Mouse (Mus musculus) cerebellum, adult 9-11 months (tissue): ENCODE measurements around the gene Acvr1b.

Experiments used
- DNase-seq: peaks from one replicate; pipeline ENCODE4 v3.0.0; 2022

Acvr1b gene

DNA sequence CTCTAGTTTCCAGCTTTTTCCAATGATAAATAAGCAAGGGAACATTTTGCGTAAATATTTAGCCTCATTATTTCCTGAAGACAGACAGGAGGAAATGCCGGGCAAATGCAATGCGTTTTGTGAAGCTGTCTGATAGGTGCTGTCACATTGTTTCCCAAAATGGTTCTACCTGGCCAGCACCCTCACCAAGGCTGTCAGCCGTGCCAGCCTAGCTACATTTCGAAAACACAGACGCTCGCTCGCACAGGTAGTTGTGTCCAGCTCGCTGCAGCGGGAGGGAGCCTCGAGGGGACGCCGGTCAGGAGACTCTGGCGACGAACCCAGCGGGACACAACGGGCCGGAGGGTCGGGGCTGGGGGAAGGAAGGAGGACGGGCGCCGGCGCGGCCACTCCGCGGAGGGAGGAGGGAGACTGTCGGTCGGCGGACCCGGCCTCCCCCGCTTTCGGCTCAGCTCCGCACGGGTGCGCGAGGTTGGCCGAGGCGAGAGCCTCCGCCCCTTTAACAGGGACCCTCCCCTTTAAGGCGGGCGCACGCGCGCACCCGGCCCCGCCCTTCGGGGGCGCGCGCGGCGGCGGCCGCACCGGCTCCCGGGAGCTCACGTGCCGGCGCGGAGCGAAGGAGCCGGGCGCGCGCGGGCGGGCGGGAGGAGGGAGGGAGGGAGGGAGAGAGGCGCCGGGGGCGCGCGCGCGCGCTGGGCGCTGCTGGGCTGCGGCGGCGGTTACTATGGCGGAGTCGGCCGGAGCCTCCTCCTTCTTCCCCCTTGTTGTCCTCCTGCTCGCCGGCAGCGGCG is at the start of gene Acvr1b:
Gene Acvr1b, plus strand, starts transcription at position 647 of the 791 bp plus-strand sequence.
- peak; percentile 94 for DNase-seq

DNA sequence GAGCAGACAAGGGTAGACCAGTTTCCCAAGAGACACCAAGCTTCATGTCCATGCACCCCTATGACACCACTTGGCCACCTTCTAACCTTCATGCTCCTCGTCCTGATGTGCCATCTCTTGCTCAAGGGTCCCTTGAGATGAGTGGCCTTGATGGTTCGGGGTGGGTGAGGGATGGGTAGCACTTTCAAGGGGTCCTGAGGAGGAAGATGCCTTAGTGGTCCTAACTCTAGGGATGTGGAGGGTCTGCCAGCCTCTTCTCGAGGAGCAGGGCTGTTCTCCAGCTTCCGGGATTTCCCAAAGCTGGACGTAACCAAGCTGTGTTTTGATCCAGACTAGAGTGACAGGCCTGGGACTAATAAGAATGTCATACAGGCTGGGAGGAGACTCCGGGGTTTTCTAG is 48.3 kb upstream of the Acvr1b start:
- DNase-seq: no peak

DNA sequence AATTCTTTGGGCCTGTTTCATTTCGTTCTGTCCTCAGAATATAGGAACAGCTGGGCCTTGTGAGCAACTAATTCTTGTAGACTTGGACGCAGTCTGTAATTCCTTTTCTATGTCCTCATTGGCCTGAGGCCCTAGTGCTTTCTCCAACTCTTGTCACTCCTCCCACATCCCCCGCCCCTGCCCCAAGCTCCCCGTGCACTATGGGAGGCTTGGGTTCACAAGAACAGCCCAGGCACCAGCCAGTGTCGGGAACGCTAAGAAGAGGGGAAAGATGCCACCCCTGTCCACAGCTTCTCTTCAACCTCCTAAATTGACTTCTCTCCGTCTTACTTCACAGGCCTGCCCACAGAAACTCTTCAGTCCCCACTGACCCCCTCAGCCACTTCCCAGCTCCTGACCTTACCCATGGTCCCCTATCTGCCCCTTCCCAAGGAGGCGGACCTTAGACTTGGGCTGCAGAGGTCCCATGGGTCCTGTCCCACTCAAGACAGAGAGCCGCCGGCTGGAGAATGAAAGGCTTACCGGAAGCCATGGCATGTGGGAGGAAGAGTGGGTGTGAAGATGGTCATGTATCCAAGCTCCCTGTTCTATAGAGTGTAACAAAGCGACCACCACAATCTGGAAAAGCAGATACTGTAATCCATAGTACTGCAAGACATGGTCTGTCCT is 46.9 kb upstream of the Acvr1b start:
- DNase-seq: no peak

DNA sequence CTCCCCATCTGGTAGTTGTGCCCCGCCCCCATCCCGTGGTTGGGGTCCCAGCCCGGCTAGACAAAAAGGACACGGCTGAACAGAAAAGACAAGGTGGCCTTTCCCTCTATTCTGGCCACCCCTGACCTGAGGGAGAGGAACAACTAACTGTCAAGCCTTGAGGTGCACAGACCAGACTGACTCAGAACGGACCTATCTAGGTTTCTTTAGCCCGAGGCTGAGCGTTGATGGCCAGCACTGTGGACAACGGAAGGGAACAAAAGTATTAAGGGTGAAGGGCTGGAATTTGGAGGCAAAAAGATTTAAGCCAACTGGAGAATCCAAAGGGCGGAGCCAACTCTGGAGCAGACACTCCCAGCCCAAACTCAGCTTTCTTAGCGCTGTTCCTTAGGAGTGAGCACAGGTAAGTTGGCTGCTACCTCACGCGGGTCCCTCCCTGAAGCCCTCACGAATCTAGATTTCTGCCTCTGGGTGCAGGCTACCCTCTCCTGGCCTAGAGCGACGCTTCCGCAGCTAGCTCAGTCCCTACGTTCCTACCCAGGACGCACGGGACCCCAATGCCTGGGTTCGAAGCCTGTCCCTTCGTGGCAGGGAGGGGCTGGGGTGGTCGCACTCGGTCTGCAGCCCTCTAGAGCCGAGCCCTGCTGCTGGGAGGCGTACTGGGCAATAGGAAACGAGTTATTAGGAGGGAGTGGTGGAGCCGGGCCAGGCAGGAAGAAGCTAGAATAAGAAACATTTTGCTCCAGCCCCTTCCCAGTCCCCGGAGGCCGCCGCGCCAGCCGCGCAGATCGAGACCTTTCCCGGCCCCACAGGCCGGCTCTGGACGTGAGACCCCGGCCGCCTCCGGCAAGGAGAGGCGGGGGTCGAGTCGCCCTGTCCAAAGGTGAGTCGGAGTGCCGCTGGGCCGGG is 45.4 kb upstream of the Acvr1b start, which contains the start of gene Acvrl1:
Gene Acvrl1, plus strand, starts transcription at position 342 of the 909 bp plus-strand sequence.
- no peak for DNase-seq

DNA sequence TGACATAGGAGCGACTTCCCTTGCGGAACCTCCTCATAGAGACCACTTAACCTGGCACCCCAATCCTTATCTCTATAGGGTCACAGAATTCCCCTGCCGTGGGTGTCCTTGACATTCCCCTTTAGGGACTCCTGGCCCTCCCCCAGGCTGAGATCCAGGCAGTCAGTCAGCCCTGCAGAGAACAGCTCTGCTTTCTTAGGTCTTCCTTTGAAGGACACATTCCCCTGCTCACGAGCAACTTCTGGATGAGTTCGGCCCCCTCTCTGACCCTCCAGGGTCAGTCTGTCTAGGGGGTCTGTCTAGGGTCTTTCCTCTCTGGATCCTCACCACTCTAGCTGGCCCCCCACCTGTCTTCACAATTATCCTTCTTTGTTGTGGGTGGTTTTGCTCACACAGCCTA is 44.5 kb upstream of the Acvr1b start:
- DNase-seq: no peak

DNA sequence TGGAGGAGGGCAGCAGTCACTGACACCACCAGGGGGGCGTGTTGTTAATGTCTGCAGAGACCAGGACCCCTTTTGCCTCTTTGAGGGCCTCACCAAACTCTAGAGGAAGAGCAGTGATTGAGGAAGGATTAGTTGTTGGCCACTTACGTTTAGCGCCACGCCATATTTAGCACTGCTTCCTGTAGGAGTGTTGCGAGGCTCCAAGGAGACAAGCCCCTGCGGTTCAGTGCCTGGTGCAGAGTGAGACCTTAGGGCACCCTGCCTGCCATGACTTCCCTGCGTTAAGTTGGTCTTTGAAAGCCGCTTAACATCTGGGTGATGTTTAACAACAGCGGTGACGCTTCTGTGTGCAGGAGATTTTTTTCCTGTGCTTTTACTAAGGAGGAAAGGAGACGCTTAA is 42.4 kb upstream of the Acvr1b start:
- no peak for DNase-seq

DNA sequence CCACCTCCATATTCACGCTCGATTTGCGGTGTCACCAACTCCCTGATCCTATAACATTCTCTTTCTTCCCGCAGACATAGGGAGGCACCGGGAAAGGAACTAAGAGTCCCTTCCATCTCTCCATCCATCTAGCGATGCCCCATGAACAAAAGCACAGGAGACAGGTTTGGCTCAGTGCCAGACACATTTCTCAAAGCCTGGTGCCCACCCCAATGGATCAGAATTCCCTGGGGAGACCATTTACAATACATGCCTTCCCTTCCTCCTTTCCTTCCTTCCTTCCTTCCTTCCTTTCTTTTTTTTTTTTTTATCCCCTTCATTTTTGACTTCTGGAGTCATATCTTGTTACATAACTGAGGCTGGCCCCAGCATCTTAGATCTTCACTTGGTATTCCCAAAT is 41.8 kb upstream of the Acvr1b start:
- DNase-seq: no peak

DNA sequence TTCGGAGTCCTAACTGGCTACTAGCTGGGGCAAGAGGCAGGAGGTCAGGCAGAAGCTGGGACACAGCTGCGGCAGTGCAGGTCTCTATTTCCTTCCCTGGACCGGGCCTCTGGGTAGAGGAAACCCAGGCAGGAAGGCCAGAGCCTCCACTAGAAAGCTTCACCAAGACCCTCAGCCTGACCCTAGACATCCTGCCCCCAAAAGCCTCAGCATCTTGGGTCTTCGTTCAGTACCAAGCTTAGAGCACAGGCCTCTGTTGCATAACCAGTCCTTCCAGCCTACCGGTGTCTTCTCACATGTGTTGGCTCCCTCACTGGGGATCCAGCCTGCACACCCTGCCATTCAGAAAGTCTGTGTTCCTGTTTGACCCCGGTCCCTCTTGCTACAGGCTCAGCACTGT is 41.1 kb upstream of the Acvr1b start:
- no peak for DNase-seq

DNA sequence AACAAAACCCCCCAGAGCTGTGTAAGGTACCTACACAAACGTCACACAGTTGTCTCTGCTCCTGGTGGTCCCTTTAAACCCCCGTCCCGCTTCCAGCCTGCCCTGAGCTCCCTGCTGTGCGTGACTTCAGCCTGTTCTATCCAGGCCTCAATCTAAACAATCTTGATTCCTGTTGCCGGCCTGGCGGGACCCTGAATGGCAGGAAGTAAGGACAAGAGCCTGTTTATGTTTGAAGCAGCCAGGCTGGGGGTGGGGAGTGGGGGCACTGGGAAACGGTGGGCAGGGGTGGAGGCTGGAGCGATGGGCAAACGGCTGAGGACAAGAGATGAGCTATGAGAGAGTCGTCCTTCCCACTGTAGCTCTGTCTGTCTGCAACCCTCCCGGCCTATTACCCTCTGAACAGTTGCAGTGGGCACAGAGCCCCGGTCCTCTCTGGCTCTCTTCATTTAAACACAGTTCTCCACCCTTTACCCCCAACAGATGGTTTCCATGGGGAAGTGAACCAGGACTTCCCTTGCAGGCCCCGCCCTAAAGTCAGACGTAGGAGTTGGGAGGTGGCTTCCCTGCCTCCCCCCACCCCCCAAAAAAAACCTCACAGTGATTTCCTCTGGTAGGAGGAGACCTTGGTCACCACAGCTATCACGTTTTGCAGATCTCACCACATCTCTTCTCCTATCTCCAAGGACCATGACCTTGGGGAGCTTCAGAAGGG is 39.7 kb upstream of the Acvr1b start:
- DNase-seq: no peak

DNA sequence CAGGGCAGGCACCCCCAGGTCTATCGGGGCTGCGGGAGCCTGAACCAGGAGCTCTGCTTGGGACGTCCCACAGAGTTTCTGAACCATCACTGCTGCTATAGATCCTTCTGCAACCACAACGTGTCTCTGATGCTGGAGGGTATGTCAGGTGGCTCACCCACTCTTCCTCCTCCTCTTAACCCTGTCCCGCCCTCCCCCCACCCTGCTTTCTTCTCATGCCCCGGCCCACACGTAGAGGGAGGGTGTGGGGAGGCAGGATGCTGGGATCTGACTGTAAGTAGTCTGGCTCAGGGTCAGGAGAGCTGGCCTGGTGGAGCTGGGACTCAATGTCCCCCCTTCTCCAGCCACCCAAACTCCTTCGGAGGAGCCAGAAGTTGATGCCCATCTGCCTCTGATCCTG is 38.5 kb upstream of the Acvr1b start:
- DNase-seq: no peak

DNA sequence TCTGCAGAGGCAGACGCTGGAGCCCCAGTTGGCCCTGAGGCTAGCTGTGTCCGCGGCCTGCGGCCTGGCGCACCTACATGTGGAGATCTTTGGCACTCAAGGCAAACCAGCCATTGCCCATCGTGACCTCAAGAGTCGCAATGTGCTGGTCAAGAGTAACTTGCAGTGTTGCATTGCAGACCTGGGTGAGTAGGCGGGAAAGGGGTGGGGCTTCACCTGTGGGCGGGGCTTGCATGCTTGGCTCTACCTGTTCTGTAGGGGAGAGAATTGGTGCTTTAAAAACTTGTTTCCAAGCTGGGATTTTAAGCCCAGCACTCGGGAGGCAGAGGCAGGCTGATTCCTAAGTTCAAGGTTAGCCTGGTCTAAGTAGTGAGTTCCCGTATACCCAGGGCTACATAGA is 36.4 kb upstream of the Acvr1b start:
- no peak for DNase-seq

DNA sequence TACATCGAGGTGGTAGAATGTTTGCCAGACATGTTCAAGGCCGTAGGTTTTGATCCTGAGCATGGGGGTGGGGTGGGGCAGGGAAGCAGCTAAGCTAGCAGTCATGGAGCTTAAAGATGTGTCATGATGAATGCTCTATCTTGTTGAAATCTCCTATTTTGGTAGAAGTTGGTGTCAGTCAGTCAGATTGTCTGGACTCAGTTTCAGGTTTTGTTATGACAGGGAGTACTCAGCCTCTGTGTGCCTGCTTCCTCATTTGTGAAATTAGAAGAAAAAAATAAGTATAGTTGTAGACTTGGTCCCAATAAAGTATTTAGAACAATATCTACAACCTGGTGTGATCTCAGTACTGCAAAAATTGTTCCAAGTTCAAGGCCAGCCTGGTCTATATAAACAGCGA is 35.2 kb upstream of the Acvr1b start:
- no peak for DNase-seq

DNA sequence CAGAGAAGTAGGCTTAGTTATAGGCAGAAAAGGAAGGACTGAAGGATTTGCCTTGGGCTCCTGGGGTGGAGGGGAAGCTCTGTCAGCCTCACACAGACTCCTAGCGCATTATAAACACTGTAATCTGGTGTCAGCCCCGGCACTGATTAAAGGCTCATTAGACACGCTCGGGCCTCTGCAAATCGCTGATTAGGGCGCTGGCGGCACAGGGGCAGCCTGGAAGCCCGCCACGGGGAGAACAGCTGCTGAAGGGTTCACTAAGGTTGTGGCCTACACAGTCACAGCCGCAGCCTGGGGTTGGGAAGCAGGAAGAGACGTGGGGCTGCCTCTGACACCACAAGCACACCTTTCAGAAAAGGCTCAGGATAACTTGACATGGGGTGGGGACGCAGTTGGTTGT is 34.0 kb upstream of the Acvr1b start:
- DNase-seq: no peak

DNA sequence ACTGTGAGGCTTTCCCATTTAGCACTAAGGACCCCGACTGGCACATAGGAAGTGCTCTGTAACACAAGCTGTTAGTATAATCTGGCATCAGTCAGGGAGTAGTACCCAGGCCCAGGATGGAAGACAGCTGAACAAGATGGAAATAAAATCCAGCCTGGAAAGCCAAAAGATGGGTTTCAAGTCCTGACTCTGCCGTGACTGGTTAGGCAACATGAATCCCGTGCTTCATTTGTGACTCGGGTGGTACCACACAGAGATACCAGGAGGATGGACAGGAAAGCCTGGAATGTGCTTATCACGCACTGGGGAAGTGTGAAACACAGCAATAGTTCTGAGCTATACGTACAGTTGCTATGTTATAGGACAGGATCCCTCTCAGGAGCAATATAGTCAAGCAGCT is 33.3 kb upstream of the Acvr1b start:
- no peak for DNase-seq

DNA sequence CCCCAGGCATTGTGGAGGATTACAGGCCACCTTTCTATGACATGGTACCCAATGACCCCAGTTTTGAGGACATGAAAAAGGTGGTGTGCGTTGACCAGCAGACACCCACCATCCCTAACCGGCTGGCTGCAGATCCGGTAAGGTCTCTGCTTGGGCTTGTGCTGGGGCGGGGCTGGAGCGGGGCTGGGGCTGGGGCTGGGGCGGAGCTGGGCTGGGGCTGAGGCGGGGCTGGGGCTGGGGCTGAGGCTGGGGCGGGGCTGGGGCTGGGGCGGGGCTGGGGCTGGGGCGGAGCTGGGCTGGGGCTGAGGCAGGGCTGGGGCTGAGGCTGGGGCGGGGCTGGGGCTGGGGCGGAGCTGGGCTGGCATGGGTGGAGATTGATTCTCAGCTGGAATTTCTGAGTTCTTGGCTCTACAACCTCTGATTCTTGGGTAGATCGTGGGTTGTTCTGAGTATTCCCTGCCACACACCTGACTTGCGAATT is 32.8 kb upstream of the Acvr1b start:
- no peak for DNase-seq

DNA sequence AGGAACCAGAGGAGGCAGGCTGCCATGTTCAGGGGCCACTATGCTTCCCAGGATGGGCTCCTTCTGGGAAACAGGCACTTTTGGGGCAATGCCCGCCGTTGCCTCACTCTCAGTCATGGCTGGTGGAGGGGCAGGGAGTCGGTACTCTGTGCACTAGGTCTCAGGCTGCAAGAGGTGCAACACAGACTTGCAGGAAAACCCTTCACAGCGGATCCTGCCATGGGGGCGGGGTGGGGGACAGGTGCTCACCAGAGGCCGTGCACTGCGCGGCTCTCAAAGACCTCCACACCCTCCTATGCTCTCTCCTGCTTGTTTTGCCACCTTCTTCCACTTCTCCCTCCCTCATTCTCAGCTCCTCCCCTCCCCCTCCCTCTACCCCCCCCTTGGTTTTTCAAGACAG is 31.2 kb upstream of the Acvr1b start:
- DNase-seq: no peak

DNA sequence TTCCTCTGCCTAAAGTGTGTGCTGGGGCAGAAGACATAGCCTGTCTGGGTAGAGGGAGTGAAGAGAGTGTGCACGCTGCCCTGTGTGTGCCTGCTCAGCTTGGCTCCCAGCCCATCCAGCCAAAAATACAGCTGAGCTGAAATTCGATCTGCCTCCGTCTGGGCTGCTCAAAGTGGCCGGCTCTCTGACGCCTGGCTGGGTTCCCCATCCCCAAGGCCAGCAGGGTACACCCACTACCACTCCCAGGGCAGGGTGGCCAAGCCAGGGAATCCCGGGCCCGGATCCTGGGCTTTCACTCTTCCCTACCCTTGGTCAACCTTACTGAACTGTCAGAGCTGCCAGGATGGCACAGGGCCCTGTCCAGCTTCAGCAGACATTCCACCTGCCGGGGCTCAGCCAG is 30.4 kb upstream of the Acvr1b start:
- DNase-seq: no peak

DNA sequence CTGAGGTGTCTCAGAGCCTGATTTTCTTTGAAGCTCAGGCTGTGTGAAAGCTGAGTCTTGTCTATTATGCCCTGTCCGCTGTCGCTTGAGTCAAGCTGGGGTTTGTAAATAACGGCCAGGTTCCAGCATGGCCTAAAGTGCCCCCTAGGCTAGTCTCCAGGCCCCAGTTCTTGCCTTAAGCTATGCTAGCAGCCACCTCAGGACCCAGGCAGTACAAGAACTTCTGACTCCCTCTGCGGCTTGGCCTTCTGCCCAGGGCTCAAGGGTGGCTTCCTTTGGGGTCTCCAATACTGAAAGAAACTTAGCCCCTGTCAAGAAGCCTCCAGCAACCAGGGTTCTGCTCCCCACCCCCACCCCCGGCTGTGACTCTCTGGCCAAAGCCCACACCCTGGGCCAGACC is 29.7 kb upstream of the Acvr1b start:
- DNase-seq: no peak

DNA sequence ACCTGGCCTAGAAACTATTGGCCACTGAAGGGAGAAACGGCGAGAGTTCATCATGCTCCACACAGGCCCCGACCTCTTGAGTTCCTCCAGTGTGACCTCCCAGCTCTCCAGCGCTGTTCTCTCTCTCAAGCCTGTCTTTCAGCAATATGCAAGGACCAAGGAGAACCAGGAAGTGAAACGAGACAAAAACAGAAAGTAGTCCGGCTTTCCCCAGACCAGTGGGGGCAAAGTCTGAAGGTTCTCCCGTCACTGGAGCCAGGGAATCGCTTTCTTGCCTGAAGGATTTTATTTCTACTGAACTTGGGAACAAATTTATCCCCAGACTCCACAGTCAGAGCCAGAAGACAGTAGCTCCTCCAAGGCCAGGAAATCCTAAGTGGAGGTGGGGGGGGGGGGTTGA is 29.1 kb upstream of the Acvr1b start:
- DNase-seq: no peak

DNA sequence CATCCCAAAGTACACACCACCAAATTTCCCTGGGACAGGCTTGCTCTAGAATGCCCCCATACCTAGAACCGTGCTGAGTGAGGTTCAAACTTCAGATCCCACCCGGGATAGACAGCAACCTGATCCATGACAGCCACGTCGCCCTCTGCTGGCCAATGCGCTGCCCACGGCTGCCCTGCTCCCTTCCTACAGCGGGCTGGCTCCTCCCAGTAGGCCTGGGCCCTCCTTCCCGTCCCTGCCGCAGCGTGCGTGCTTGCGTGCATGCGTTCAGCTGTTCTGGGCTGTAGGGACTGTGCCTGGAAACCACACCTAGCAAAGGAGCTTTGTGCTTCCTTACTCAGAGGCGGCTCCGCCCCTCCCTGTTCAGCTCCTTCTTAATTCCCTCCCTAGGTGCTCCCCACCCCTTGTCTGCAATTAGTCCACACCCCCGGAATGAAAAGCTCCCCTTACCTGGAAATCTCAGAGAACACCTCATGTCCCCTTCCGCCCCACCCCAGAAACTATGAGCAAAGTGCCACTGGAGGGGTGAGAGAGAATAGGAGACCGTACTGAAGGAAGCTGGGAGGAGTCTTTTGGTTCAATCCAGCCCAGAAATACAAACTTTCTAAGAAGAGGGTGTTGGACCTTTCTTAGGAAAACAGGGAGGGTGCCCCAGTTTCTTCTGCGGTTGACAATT is 28.3 kb upstream of the Acvr1b start:
- DNase-seq: peak; percentile 92

DNA sequence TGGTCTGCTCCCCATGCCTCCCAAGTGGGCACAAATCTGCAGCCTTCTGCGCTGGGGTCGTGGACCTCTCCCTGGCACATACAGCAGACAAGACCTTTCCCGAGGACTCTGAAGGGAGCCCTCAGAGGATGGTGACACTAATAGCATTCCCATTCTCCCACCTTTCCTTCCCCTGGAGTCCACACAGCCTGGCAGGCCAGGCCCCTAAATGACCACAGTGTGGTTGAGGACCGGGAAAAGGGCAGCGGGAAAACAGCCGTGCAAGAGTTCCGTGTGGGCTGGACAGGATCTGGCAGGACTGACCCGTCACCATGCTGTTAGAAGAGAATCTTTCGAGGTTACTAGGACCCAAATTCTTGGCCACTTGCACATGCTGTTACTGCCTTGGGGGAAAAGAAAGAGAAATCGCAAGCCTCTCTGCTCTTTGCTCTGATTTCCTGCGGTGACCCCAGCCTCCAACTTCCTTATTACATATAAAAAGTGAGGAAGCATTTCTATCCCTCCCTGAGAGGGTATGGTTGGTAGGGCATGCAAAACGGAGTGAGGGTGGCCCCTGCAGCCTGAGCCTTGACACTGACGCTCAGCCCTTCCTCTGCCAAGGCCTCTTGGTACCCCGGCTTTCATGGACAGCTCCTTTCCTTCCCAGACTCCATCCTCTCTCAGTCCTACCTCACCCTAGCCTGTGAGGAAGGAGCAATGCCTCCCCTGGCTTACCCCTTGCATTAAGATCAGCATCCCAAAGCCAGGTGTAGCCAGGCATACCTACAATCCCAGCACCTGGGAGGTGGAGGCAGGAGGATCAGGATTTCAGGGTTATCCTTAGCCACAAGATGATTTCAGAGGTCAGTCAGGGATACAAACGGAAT is 27.5 kb upstream of the Acvr1b start:
- DNase-seq: no peak
